Mouse (Mus musculus) bone marrow macrophage, adult 2 months (primary cell): ENCODE measurements at regions not wholly inside any gene's neighbourhood (a gene's known extent, or its start where the extent isn't known, plus 50 kb on each side); places are given as distances from the start of the nearest gene placed in this dataset.

ENCODE experiments used
- H3K27ac ChIP-seq: 2 replicates; pipeline ENCODE4 v1.5.1; 2012; ENCODE audit warnings: low read depth, low read length; ENCODE audit not compliant: insufficient read depth
- H3K4me1 ChIP-seq: 2 replicates; pipeline ENCODE4 v1.6.1; 2012; ENCODE audit warnings: low read length; ENCODE audit not compliant: control insufficient read depth, insufficient read depth
- H3K4me3 ChIP-seq: 2 replicates; pipeline ENCODE4 v1.5.1; 2012; ENCODE audit warnings: mild to moderate bottlenecking, low read length, moderate library complexity; ENCODE audit not compliant: insufficient read depth
- CTCF ChIP-seq: IDR thresholded peaks from 2 replicates; pipeline ENCODE4 v1.5.1; 2012; ENCODE audit warnings: low read depth, mild to moderate bottlenecking, low read length, moderate library complexity
- POLR2A ChIP-seq: IDR thresholded peaks from 2 replicates; pipeline ENCODE4 v1.6.1; 2012; ENCODE audit warnings: mild to moderate bottlenecking, low read depth, low read length, borderline replicate concordance

- TF ChIP-seq CTCF: no peak
- TF ChIP-seq POLR2A: no peak
Observed at GRCm38 (mm10) chr1:73495971-73496749, 480.5 kb upstream of the Tnp1 start.

GRCm38 (mm10) chr1:73481956-73482355, 466.2 kb upstream of the Tnp1 start:
- Histone ChIP-seq H3K27ac (no peak overlapping the region), H3K4me1 (no peaks in the 10 kb centered on the region), H3K4me3 (no peak overlapping the region)
- no peak for TF ChIP-seq POLR2A

More at GRCm38 (mm10) chr1:73495971-73496749, 480.5 kb upstream of the Tnp1 start:
- no peaks in the 10 kb centered on the region for H3K4me1 ChIP-seq
- no peak overlapping the region for H3K27ac ChIP-seq
- no peak overlapping the region for H3K4me3 ChIP-seq

- no peak overlapping the region for H3K27ac ChIP-seq
- H3K4me3 ChIP-seq: no peak overlapping the region
- TF ChIP-seq CTCF: no peak
- no peak for TF ChIP-seq POLR2A
- no peaks in the 10 kb centered on the region for H3K4me1 ChIP-seq
Observed at GRCm38 (mm10) chr1:73479349-73479920, 463.7 kb upstream of the Tnp1 start.

GRCm38 (mm10) chr1:73460598-73460997, 444.9 kb upstream of the Tnp1 start:
- Histone ChIP-seq H3K4me3 (no peak overlapping the region), H3K4me1 (no peaks in the 10 kb centered on the region), H3K27ac (no peak overlapping the region)
- TF ChIP-seq POLR2A: no peak
- no peak for TF ChIP-seq CTCF

GRCm38 (mm10) chr1:73459754-73460534, 444.2 kb upstream of the Tnp1 start:
- Histone ChIP-seq H3K27ac (no peak overlapping the region), H3K4me1 (no peaks in the 10 kb centered on the region), H3K4me3 (no peak overlapping the region)
- TF ChIP-seq POLR2A: no peak
- TF ChIP-seq CTCF: no peak

- TF ChIP-seq POLR2A (no peak), CTCF (no peak)
- H3K4me3 ChIP-seq: no peak overlapping the region
- H3K4me1 ChIP-seq: no peaks in the 10 kb centered on the region
- no peak overlapping the region for H3K27ac ChIP-seq
Observed at GRCm38 (mm10) chr1:73457261-73457660, 441.6 kb upstream of the Tnp1 start.

GRCm38 (mm10) chr1:73456359-73457062, 440.8 kb upstream of the Tnp1 start:
- TF ChIP-seq CTCF (no peak), POLR2A (no peak)
- no peaks in the 10 kb centered on the region for H3K4me1 ChIP-seq
- H3K4me3 ChIP-seq: no peak overlapping the region
- no peak overlapping the region for H3K27ac ChIP-seq

- no peak overlapping the region for H3K27ac ChIP-seq
- TF ChIP-seq CTCF: no peak
- no peak overlapping the region for H3K4me3 ChIP-seq
- no peaks in the 10 kb centered on the region for H3K4me1 ChIP-seq
Observed at GRCm38 (mm10) chr1:73444216-73444890, 428.6 kb upstream of the Tnp1 start.

- Histone ChIP-seq H3K4me1 (no peaks in the 10 kb centered on the region), H3K4me3 (no peak overlapping the region), H3K27ac (no peak overlapping the region)
- no peak for TF ChIP-seq POLR2A
- TF ChIP-seq CTCF: no peak
Observed at GRCm38 (mm10) chr1:73438385-73438784, 422.7 kb upstream of the Tnp1 start.
